Mouse (Mus musculus): ENCODE results near the gene Gm28360. TPM values are rescaled to one million over a fixed set of nuclear protein-coding genes. Genes with fewer than 3 reads are reported as not detected.
"Not testable (repeated sequence)": the region's sequence is repeated elsewhere in the genome, so short reads cannot be mapped to it uniquely, and the experiment has no call there.

Gm28360 gene
- polyA plus RNA-seq (2015; fragmentation: Nextera tagmentation; extraction: Ambion mirVana) = not detected in 2 replicates

- H3K4me2 ChIP-seq; H3K9me3 ChIP-seq; H3K4me3 ChIP-seq; ATAC-seq (ENCODE audit: extremely low read depth, insufficient number of reproducible peaks, low FRiP score, low TSS enrichment); H3K27ac ChIP-seq (replicated peaks); H3K4me1 ChIP-seq; H3K36me3 ChIP-seq; H3K9ac ChIP-seq; H3K27me3 ChIP-seq (replicated peaks): not testable (repeated sequence)
- WGBS = 49% methylated on average over 5 of the region's 5 CpGs
Measured at GRCm38 (mm10) chr1:117829781-117830180, at the start of gene Gm28360. Gene Gm28360 (plus strand): TSS chr1:117830081.

GRCm38 (mm10) chr1:117780833-117781232 is 49.0 kb upstream of the Gm28360 start, which contains the start of gene B020011L13Rik:
Gene B020011L13Rik (plus strand): TSS chr1:117781133.
- ATAC-seq (ENCODE audit: extremely low read depth, insufficient number of reproducible peaks, low FRiP score, low TSS enrichment); H3K27me3 ChIP-seq (replicated peaks): not testable (repeated sequence)
- 55% methylated on average over 3 of the region's 3 CpGs for WGBS

DNA sequence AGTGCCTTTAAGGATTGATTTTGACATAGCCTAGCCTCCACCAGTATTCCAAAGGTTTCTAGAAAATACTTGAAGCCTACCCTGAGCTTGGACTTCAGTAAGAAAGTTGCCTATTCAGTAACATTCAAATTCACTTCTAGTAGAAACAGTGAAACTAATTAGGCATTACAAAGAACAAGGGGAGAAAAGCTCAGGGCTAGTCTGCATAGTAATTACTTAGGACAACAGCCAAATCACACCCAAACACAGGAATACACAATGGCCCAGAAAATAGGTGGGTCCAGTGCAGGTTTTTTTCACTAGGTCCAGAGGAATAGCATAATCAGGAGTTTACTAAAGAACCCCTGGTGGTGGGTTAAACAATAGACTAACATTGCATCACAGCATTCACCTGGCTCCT is 13.6 kb upstream of the Gm28360 start:
- not testable (repeated sequence) for H3K4me1 ChIP-seq; H3K4me2 ChIP-seq; ATAC-seq (ENCODE audit: extremely low read depth, insufficient number of reproducible peaks, low FRiP score, low TSS enrichment); H3K4me3 ChIP-seq; H3K27ac ChIP-seq (replicated peaks); H3K27me3 ChIP-seq (replicated peaks); H3K36me3 ChIP-seq; H3K9ac ChIP-seq
- H3K9me3 ChIP-seq = peaks cover 37% of the 10 kb centered on the region

More at GRCm38 (mm10) chr1:117780833-117781232, 49.0 kb upstream of the Gm28360 start, which contains the start of gene B020011L13Rik:
- H3K27ac ChIP-seq (replicated peaks); H3K9ac ChIP-seq; H3K36me3 ChIP-seq; H3K4me1 ChIP-seq; H3K4me3 ChIP-seq; H3K4me2 ChIP-seq: not testable (repeated sequence)
- peaks cover 17% of the 10 kb centered on the region for H3K9me3 ChIP-seq

- H3K9ac ChIP-seq; ATAC-seq (ENCODE audit: extremely low read depth, insufficient number of reproducible peaks, low FRiP score, low TSS enrichment); H3K27me3 ChIP-seq (replicated peaks); H3K4me3 ChIP-seq; H3K27ac ChIP-seq (replicated peaks); H3K36me3 ChIP-seq; H3K4me2 ChIP-seq; H3K4me1 ChIP-seq: not testable (repeated sequence)
- peaks cover 22% of the 10 kb centered on the region for H3K9me3 ChIP-seq
- 71% methylated on average over 3 of the region's 3 CpGs for WGBS
Measured at GRCm38 (mm10) chr1:117851718-117852117, 21.8 kb downstream of the Gm28360 start.

Other genes with a start within 250 kb of the Gm28360 start
- gene Gm28363, start 132.9 kb upstream of the Gm28360 start, polyA plus RNA-seq (2015; fragmentation: Nextera tagmentation; extraction: Ambion mirVana) = not detected in 2 replicates
- not detected in 2 replicates for gene B020011L13Rik, start 48.9 kb upstream of the Gm28360 start, polyA plus RNA-seq (2015; fragmentation: Nextera tagmentation; extraction: Ambion mirVana)
- not detected in 2 replicates for gene Gm28168, start 97.9 kb downstream of the Gm28360 start, polyA plus RNA-seq (2015; fragmentation: Nextera tagmentation; extraction: Ambion mirVana)
- gene Gm7145, start 135.9 kb downstream of the Gm28360 start, polyA plus RNA-seq (2015; fragmentation: Nextera tagmentation; extraction: Ambion mirVana) = not detected in 2 replicates

All from heart, embryonic 13.5 days (tissue).